ENCODE assay signal across 8 mouse cellular contexts in genomic region chr11:94326961-94327411, GRCm38 (mm10). TPM values are rescaled to one million over a fixed set of nuclear protein-coding genes. Genes with fewer than 3 reads are reported as not detected.
DNase-seq lines count a peak whose midpoint lies in the region; ATAC-seq and TF ChIP-seq lines count a peak whose summit lies in the region.

No protein-coding gene starts in this region.

- 2% methylated on average over 10 of the region's 10 CpGs for WGBS in forebrain, postnatal 0 days
- under 1% methylated on average over 10 of the region's 10 CpGs for whole genome bisulfite sequencing in midbrain, postnatal 0 days

- H3K9me3 ChIP-seq in forebrain, postnatal 0 days (ENCODE audit: low read length) = no peaks in the 10 kb centered on the region
- H3K9me3 ChIP-seq in midbrain, postnatal 0 days (ENCODE audit: low read length) = no peaks in the 10 kb centered on the region

- peak overlapping the region; percentile 93 for H3K9ac ChIP-seq in forebrain, postnatal 0 days
- H3K9ac ChIP-seq in midbrain, postnatal 0 days (replicated peaks; ENCODE audit: low read length, poor library complexity, severe bottlenecking) = peak overlapping the region; percentile 98

- no peak for DNase-seq in frontal cortex, postnatal 14 days (ENCODE audit: low spot score in 2 of 2)
- peak; percentile 70 to 75 for DNase-seq in cerebellum, adult 18-20 months
- DNase-seq in forebrain, postnatal 0 days = peak; percentile 70
- peak; percentile 33 to 49 for DNase-seq in kidney, adult 8-10 months
- peak; percentile 84 for DNase-seq in midbrain, postnatal 0 days (ENCODE audit: low spot score)
- no peak for DNase-seq in urinary bladder, postnatal 10 days (ENCODE audit: low spot score)

- peaks cover 35% of the 10 kb centered on the region for H3K4me1 ChIP-seq in forebrain, postnatal 0 days (ENCODE audit: insufficient read depth)
- peaks cover 7% of the 10 kb centered on the region; the same call in 1 of the 2 replicates for H3K4me1 ChIP-seq in midbrain, postnatal 0 days (ENCODE audit: insufficient read depth, low read length)

- peak overlapping the region; percentile 77 for H3K4me3 ChIP-seq in forebrain, postnatal 0 days (ENCODE audit: low read depth, low read length)
- peak overlapping the region; percentile 85 for H3K4me3 ChIP-seq in midbrain, postnatal 0 days (ENCODE audit: low read depth, low read length)

- H3K36me3 ChIP-seq in forebrain, postnatal 0 days (ENCODE audit: insufficient read depth) = no peaks in the 10 kb centered on the region
- no peaks in the 10 kb centered on the region for H3K36me3 ChIP-seq in midbrain, postnatal 0 days (ENCODE audit: insufficient read depth, low read length)

- peak overlapping the region; percentile 99 for H3K27ac ChIP-seq in forebrain, postnatal 0 days (ENCODE audit: low read depth, low read length)
- peak overlapping the region; percentile 97 for H3K27ac ChIP-seq in midbrain, postnatal 0 days (ENCODE audit: low read depth, low read length)

- no peak for TF ChIP-seq CTCF in forebrain, postnatal 0 days (IDR thresholded peaks at IDR 0.05; ENCODE audit: low read depth)
- no peak for TF ChIP-seq CTCF in midbrain, postnatal 0 days (IDR thresholded peaks at IDR 0.05)

- H3K4me2 ChIP-seq in forebrain, postnatal 0 days (ENCODE audit: low read depth) = peak overlapping the region; percentile 88
- H3K4me2 ChIP-seq in midbrain, postnatal 0 days (ENCODE audit: low read depth, low read length, poor library complexity, severe bottlenecking) = peak overlapping the region; percentile 78

- ATAC-seq in frontal cortex, adult (ENCODE audit: low TSS enrichment) = 0 out of 2 replicates have a peak, but pooled peaks have one; percentile 24
- ATAC-seq in forebrain, postnatal 0 days = peak; percentile 73
- ATAC-seq in midbrain, postnatal 0 days (ENCODE audit: low FRiP score) = 0 out of 2 replicates have a peak, but pooled peaks have one; percentile 48
- ATAC-seq in granulocyte monocyte progenitor cell, adult 5-6 weeks (replicated peaks; ENCODE audit: poor library complexity, severe bottlenecking) = no peak

- no peaks in the 10 kb centered on the region for H3K27me3 ChIP-seq in forebrain, postnatal 0 days (ENCODE audit: insufficient read depth, low read length)
- H3K27me3 ChIP-seq in midbrain, postnatal 0 days (ENCODE audit: insufficient read depth, low read length) = no peaks in the 10 kb centered on the region

RNA-seq across cellular contexts. Expression of gene Ankrd40, which starts 0.8 kb away (rescaled TPM):
- 45.5 and 51.8 TPM in 2 replicates for total RNA-seq in forebrain, postnatal 0 days (2014; rRNA removed)
- 13.7 and 15.0 TPM in 2 replicates for polyA plus RNA-seq in forebrain, postnatal 0 days (2015; fragmentation: Nextera tagmentation; extraction: Ambion mirVana)
- total RNA-seq in midbrain, postnatal 0 days (2014; rRNA removed) = 41.7 and 49.5 TPM in 2 replicates
- 11.9 and 12.8 TPM in 2 replicates for polyA plus RNA-seq in midbrain, postnatal 0 days (2015; fragmentation: Nextera tagmentation; extraction: Ambion mirVana)
- total RNA-seq in granulocyte monocyte progenitor cell, adult 5-6 weeks (2014; fragmentation: Nextera tagmentation) = 38.6 and 39.7 TPM in 2 replicates
- 46.9 and 67.0 TPM in 2 replicates for total RNA-seq in granulocyte monocyte progenitor cell, adult 5-6 weeks (2017)

RNA-seq across cellular contexts. Expression of gene Luc7l3, which starts 5.2 kb away (rescaled TPM):
- 88.8 and 108 TPM in 2 replicates for total RNA-seq in forebrain, postnatal 0 days (2014; rRNA removed)
- 76.8 and 87.2 TPM in 2 replicates for polyA plus RNA-seq in forebrain, postnatal 0 days (2015; fragmentation: Nextera tagmentation; extraction: Ambion mirVana)
- total RNA-seq in midbrain, postnatal 0 days (2014; rRNA removed) = 47.5 and 87.1 TPM in 2 replicates
- polyA plus RNA-seq in midbrain, postnatal 0 days (2015; fragmentation: Nextera tagmentation; extraction: Ambion mirVana) = 100 and 124 TPM in 2 replicates
- total RNA-seq in granulocyte monocyte progenitor cell, adult 5-6 weeks (2014; fragmentation: Nextera tagmentation) = 172 and 209 TPM in 2 replicates
- 335 and 378 TPM in 2 replicates for total RNA-seq in granulocyte monocyte progenitor cell, adult 5-6 weeks (2017)

RNA-seq across cellular contexts. Expression of gene Gm21885, which starts 45.3 kb away (rescaled TPM):
- 0.92 TPM in 1 of 2 replicates, not detected in the other for total RNA-seq in forebrain, postnatal 0 days (2014; rRNA removed)
- 0.19 TPM in 1 of 2 replicates, not detected in the other for polyA plus RNA-seq in forebrain, postnatal 0 days (2015; fragmentation: Nextera tagmentation; extraction: Ambion mirVana)
- total RNA-seq in midbrain, postnatal 0 days (2014; rRNA removed) = not detected in 2 replicates
- not detected in 2 replicates for polyA plus RNA-seq in midbrain, postnatal 0 days (2015; fragmentation: Nextera tagmentation; extraction: Ambion mirVana)
- total RNA-seq in granulocyte monocyte progenitor cell, adult 5-6 weeks (2014; fragmentation: Nextera tagmentation) = not detected in 2 replicates
- total RNA-seq in granulocyte monocyte progenitor cell, adult 5-6 weeks (2017) = not detected in 2 replicates

Comparison
In these comparisons a context has a peak if more than half of its experiments do, and no peak if none do; other contexts are left out.
1. DNase-seq: peak in cerebellum, adult 18-20 months (2 of 2), forebrain, postnatal 0 days (single experiment), kidney, adult 8-10 months (2 of 2) and midbrain, postnatal 0 days (single experiment); none in frontal cortex, postnatal 14 days (0 of 2) and urinary bladder, postnatal 10 days (single experiment).